Mouse (Mus musculus) ES-Bruce4 (cell line): ENCODE data around the gene Hoxc11.

Experiments
- CTCF ChIP-seq: IDR thresholded peaks from one replicate; pipeline ENCODE4 v1.8.1; 2011; ENCODE audit warnings: low read depth, low read length
- EP300 ChIP-seq: IDR thresholded peaks from 2 replicates; pipeline ENCODE4 v1.6.1; 2011; ENCODE audit warnings: low read depth, low read length; ENCODE audit not compliant: insufficient read depth
- POLR2A ChIP-seq: IDR thresholded peaks from one replicate; pipeline ENCODE4 v1.8.1; 2011; ENCODE audit warnings: low read length; ENCODE audit not compliant: insufficient read depth

DNA sequence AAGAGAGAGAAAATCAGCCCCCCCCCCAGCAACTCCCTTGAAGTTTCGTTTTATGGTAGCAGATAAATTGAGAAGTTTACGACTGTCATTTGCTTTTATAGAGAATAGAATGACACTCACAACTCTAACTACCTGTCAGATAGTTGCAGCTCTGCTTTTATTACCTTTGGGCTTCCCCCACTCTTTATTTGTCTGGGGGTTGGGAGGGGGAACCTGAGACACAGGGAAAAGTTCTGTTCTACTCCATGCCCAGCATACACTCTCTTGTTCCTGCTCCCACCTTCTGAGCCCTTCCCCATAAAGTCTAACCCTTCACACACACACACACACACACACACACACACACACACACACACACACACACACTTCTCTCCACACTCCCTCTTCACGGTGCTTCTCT lies 38.6 kb downstream of the Hoxc11 start:
- no peak for TF ChIP-seq POLR2A
- no peak for TF ChIP-seq CTCF
- TF ChIP-seq EP300, result no peak
